Mouse (Mus musculus) bone marrow, adult 2 months (tissue): ENCODE results near the gene Trem3. TPM values are rescaled to one million over a fixed set of nuclear protein-coding genes. Genes with fewer than 3 reads are reported as not detected.
A peak's percentile ranks its signal among the peaks of the same experiment; 100 is the strongest.

Experiments
- H3K27ac ChIP-seq: fragments of 200-500 bp; 2 replicates; pipeline ENCODE4 v1.5.1; 2012; ENCODE audit warnings: low read depth, mild to moderate bottlenecking, control low read depth, inconsistent platforms, low read length; ENCODE audit not compliant: control insufficient read depth, poor library complexity, insufficient read depth
- H3K4me1 ChIP-seq: fragments of 200-500 bp; 2 replicates; pipeline ENCODE4 v1.6.1; 2011; ENCODE audit warnings: low read length; ENCODE audit not compliant: control insufficient read depth, insufficient read depth
- H3K4me3 ChIP-seq: fragments of 200-500 bp; replicated peaks from 2 replicates; pipeline ENCODE3; 2011; ENCODE audit warnings: mild to moderate bottlenecking, low read depth, low read length, control low read depth; ENCODE audit not compliant: control insufficient read depth
- CTCF ChIP-seq: fragments of 200-500 bp; IDR thresholded peaks from 2 replicates; pipeline ENCODE4 v1.5.1; 2011; ENCODE audit warnings: low read length, control low read depth; ENCODE audit not compliant: control insufficient read depth, insufficient read depth
- POLR2A ChIP-seq: fragments of 200-500 bp; IDR thresholded peaks from 2 replicates; pipeline ENCODE4 v1.6.1; 2011; ENCODE audit warnings: low read depth, mild to moderate bottlenecking, control low read depth, low read length, borderline replicate concordance; ENCODE audit not compliant: control insufficient read depth
- WGBS: fragments of 180-500 bp; shearing (Covaris S2); methylation state at CpG from one replicate; pipeline ENCODE4 v1.1.7; 2018; 5-methylcytosine and 5-hydroxymethylcytosine counted together
- polyA plus RNA-seq: library from polyadenylated mRNA; stranded (reverse); fragments of >200 nt; gene quantifications from 2 replicates; pipeline ENCODE4 v1.2.4, GENCODE M21; 2011; ENCODE audit warnings: low replicate concordance; ENCODE audit not compliant: missing spikeins, insufficient read depth, insufficient read length

Gene Trem3
- polyA plus RNA-seq, 1 experiment = 53.5 TPM

DNA sequence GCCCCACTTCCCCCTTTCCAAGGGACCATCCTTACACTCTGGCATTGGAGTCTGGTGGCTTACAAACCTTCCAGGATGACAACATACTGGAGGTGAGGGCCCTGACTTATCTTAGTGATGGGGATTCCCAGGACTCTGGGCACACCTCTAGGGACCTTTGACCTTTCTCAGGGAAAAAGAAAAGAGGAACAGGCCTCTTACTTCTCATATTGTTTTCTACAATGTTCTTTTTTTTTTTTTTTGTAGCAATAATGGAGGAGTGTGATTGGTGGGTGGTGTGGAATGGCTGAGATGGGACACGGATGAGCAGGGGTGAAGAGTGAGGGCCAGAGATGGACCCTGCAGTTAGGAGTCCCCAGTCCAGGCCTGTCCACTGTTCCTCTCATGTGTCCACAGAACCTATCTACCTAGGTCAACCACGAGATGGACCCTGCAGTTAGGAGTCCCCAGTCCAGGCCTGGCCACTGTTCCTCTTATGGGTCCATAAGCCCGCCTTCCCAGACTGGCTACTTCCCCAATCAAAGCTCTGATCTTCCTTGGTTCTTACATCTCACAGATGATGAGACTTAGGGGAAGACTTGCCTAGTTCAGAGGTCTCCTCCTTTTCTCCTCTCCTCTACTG lies 16.3 kb downstream of the Trem3 start, which contains the start of gene Treml4:
TSS of gene Treml4 (plus strand) at position 555 of the 622 bp plus-strand sequence.
- TF ChIP-seq CTCF = no peak
- TF ChIP-seq POLR2A = no peak
- no peak within 1 kb of the TSS for H3K4me3 ChIP-seq
- H3K27ac ChIP-seq = peak within 1 kb of the TSS; percentile 40; the same call in 1 of the 2 replicates
- WGBS = 54% methylated on average over 3 of the region's 3 CpGs
- H3K4me1 ChIP-seq = peaks cover 4% of the 10 kb centered on the region; the same call in 1 of the 2 replicates

- H3K4me3 ChIP-seq = no peak overlapping the region
- 89% methylated on average over 7 of the region's 7 CpGs for WGBS
- peaks cover 4% of the 10 kb centered on the region; the same call in 1 of the 2 replicates for H3K4me1 ChIP-seq
- H3K27ac ChIP-seq = no peak overlapping the region
- no peak for TF ChIP-seq CTCF
- TF ChIP-seq POLR2A = no peak
Measured at GRCm38 (mm10) chr17:48264662-48265061, 17.1 kb downstream of the Trem3 start.

- 63% methylated on average over 2 of the region's 2 CpGs for WGBS
- Histone ChIP-seq H3K4me1 (peaks cover 6% of the 10 kb centered on the region; the same call in 1 of the 2 replicates), H3K27ac (no peak overlapping the region), H3K4me3 (no peak overlapping the region)
- no peak for TF ChIP-seq CTCF
- TF ChIP-seq POLR2A = no peak
Measured at GRCm38 (mm10) chr17:48266138-48266537, 18.6 kb downstream of the Trem3 start.

- H3K4me1 ChIP-seq = peaks cover 6% of the 10 kb centered on the region; the same call in 1 of the 2 replicates
- 78% methylated on average over 2 of the region's 2 CpGs for WGBS
- no peak for TF ChIP-seq POLR2A
- TF ChIP-seq CTCF = no peak
- no peak overlapping the region for H3K27ac ChIP-seq
- H3K4me3 ChIP-seq = no peak overlapping the region
Measured at GRCm38 (mm10) chr17:48266610-48267304, 19.2 kb downstream of the Trem3 start.

DNA sequence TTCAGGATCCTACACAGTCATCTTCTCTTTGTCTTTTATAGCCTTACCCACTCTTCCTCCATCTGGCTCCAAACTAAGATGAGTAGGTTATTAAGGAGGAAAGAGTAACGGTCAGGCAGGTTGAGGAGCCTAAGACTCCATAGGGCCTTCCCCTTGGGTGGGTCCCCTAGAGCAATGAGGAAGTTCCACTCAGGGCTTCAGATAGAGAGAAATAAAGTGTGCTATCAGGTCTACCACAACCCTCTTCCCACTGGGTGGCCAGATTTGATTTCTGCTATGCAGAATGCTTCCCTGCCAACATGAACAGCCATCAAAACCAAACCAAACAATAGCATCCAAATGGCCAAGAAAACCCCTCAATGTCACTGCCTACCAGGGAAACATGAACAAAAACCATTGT lies 20.0 kb downstream of the Trem3 start:
- no peak for TF ChIP-seq CTCF
- TF ChIP-seq POLR2A = no peak
- Histone ChIP-seq H3K4me3 (no peak overlapping the region), H3K27ac (no peak overlapping the region), H3K4me1 (peaks cover 3% of the 10 kb centered on the region; the same call in 1 of the 2 replicates)
- 24% methylated on average over 1 of the region's 1 CpGs for WGBS

DNA sequence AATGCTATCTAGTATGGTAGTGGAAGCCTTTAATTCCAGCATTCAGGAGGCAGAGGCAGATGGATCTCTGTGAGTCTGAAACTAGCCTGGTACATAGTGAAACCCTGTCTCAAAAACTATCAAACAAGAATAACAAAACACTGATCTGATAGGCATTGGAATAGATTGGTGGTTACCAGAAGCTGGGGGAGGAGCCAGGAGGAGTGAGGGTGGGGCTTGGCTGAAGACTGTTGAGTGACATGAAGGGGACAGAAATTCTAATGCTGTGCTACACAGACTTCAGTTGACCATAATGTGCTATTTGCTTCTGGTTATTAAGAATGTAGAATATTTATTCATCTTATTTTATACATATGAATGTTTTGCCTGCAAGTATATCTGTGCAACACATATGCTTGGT lies 20.7 kb downstream of the Trem3 start:
- peaks cover 3% of the 10 kb centered on the region; the same call in 1 of the 2 replicates for H3K4me1 ChIP-seq
- no peak overlapping the region for H3K27ac ChIP-seq
- TF ChIP-seq POLR2A (no peak), CTCF (no peak)
- H3K4me3 ChIP-seq = no peak overlapping the region

DNA sequence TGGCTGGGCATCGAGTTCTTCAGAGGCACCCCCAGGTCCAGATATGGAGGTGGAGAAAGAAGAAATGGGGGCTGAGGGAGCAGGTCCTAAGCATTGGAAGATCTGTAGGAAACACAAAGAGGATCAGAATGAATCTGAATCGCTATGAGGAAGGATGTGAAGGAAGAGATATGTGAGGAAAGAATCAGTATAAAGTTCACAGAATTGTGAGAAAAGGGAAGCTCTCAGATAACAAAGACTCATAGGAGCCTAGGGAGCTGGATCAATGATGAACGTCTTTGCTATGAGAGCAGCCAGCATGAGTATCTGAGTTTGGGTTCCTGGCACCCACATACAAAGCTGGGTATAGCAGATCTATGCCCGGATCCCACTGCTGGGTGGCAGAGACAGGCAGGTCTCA lies 22.3 kb downstream of the Trem3 start:
- Histone ChIP-seq H3K4me3 (no peak overlapping the region), H3K4me1 (peaks cover 6% of the 10 kb centered on the region), H3K27ac (no peak overlapping the region)
- WGBS = 56% methylated on average over 4 of the region's 4 CpGs
- TF ChIP-seq CTCF (no peak), POLR2A (no peak)

- peaks cover 6% of the 10 kb centered on the region for H3K4me1 ChIP-seq
- TF ChIP-seq CTCF (no peak), POLR2A (no peak)
- WGBS = 62% methylated on average over 5 of the region's 5 CpGs
- H3K4me3 ChIP-seq = peak overlapping the region; percentile 47
- peak overlapping the region; percentile 59 for H3K27ac ChIP-seq
Measured at GRCm38 (mm10) chr17:48272158-48272557, 24.6 kb downstream of the Trem3 start.
